23 mouse cellular contexts compared by ENCODE assay signal in genomic region chr4:139234261-139234660, GRCm38 (mm10). TPM values are rescaled to one million over a fixed set of nuclear protein-coding genes. Genes with fewer than 3 reads are reported as not detected.
DNase-seq lines count a peak whose midpoint lies in the region; ATAC-seq and TF ChIP-seq lines count a peak whose summit lies in the region.
"Had no signal": no experiment of that assay in that cellular context is flagged by ENCODE, and none has a peak within 500 bp of the region (broad histone marks: within the 10 kb centered on the region; RNA-seq: fewer than 3 reads in every experiment).

No protein-coding gene starts in this region.

- H3K9ac ChIP-seq in heart, embryonic 12.5 days: no peak overlapping the region
- H3K9ac ChIP-seq in heart, embryonic 11.5 days (ENCODE audit: low read depth, low read length): no peak overlapping the region
- H3K9ac ChIP-seq in intestine, embryonic 16.5 days (ENCODE audit: low read depth, low read length): no peak overlapping the region
- no peak overlapping the region for H3K9ac ChIP-seq in intestine, postnatal 0 days (ENCODE audit: low read depth, low read length)
- H3K9ac ChIP-seq in liver, postnatal 0 days (replicated peaks): no peak overlapping the region
- H3K9ac ChIP-seq in liver, embryonic 11.5 days (ENCODE audit: low read depth, low read length): no peak overlapping the region
- H3K9ac ChIP-seq: forebrain, embryonic 13.5 days; hindbrain, embryonic 12.5 days; hindbrain, embryonic 15.5 days had no signal

- H3K36me3 ChIP-seq in heart, embryonic 12.5 days: peaks cover 9% of the 10 kb centered on the region
- H3K36me3 ChIP-seq in heart, embryonic 11.5 days (ENCODE audit: control insufficient read depth, insufficient read depth, low read length): no peaks in the 10 kb centered on the region; the same call in 1 of the 2 replicates
- no peaks in the 10 kb centered on the region for H3K36me3 ChIP-seq in intestine, embryonic 16.5 days (ENCODE audit: control insufficient read depth, insufficient read depth, low read length)
- H3K36me3 ChIP-seq in intestine, postnatal 0 days (ENCODE audit: control insufficient read depth, insufficient read depth): peaks cover 14% of the 10 kb centered on the region; the same call in 1 of the 2 replicates
- peaks cover 14% of the 10 kb centered on the region for H3K36me3 ChIP-seq in liver, postnatal 0 days (replicated peaks; ENCODE audit: insufficient read depth, low read length)
- H3K36me3 ChIP-seq in liver, embryonic 11.5 days (ENCODE audit: control insufficient read depth, insufficient read depth, low read length): peaks cover 10% of the 10 kb centered on the region; the same call in 1 of the 2 replicates
- H3K36me3 ChIP-seq in macrophage (ENCODE audit: inconsistent target): peaks cover 19% of the 10 kb centered on the region; the same call in 1 of the 2 replicates
- H3K36me3 ChIP-seq: hindbrain, embryonic 15.5 days had no signal

- H3K4me2 ChIP-seq in heart, embryonic 12.5 days: no peak overlapping the region
- no peak overlapping the region for H3K4me2 ChIP-seq in heart, embryonic 11.5 days
- H3K4me2 ChIP-seq in intestine, embryonic 16.5 days (ENCODE audit: low read depth, low read length): no peak overlapping the region
- H3K4me2 ChIP-seq in intestine, postnatal 0 days (replicated peaks; ENCODE audit: low read depth): no peak overlapping the region
- H3K4me2 ChIP-seq in liver, postnatal 0 days (ENCODE audit: low read depth, low read length): no peak overlapping the region
- H3K4me2 ChIP-seq in liver, embryonic 11.5 days: no peak overlapping the region
- H3K4me2 ChIP-seq: forebrain, embryonic 13.5 days; hindbrain, embryonic 12.5 days; hindbrain, embryonic 15.5 days had no signal

- H3K9me3 ChIP-seq in heart, embryonic 12.5 days (replicated peaks): no peaks in the 10 kb centered on the region
- H3K9me3 ChIP-seq in heart, embryonic 11.5 days (replicated peaks; ENCODE audit: control insufficient read depth, low read length): no peaks in the 10 kb centered on the region
- no peaks in the 10 kb centered on the region for H3K9me3 ChIP-seq in intestine, embryonic 16.5 days (ENCODE audit: control insufficient read depth, low read length)
- H3K9me3 ChIP-seq in intestine, postnatal 0 days (ENCODE audit: control insufficient read depth): no peaks in the 10 kb centered on the region
- no peaks in the 10 kb centered on the region for H3K9me3 ChIP-seq in liver, postnatal 0 days (ENCODE audit: low read length)
- H3K9me3 ChIP-seq in liver, embryonic 11.5 days (ENCODE audit: control insufficient read depth, low read length): no peaks in the 10 kb centered on the region
- H3K9me3 ChIP-seq: forebrain, embryonic 10.5 days; forebrain, embryonic 13.5 days; hindbrain, embryonic 12.5 days; hindbrain, embryonic 15.5 days had no signal

- H3K27ac ChIP-seq in heart, embryonic 12.5 days (ENCODE audit: poor library complexity, severe bottlenecking): peak overlapping the region; percentile 61
- no peak overlapping the region for H3K27ac ChIP-seq in heart, embryonic 11.5 days (ENCODE audit: low read depth, low read length)
- 0 out of 2 replicates have a peak overlapping the region, but pooled peaks have one; percentile 3 for H3K27ac ChIP-seq in intestine, embryonic 16.5 days (ENCODE audit: low read length)
- H3K27ac ChIP-seq in intestine, postnatal 0 days (ENCODE audit: low read depth, low read length): no peak overlapping the region; the same call in 1 of the 2 replicates
- H3K27ac ChIP-seq in liver, postnatal 0 days (ENCODE audit: low read depth): peak overlapping the region; percentile 34
- H3K27ac ChIP-seq in liver, embryonic 11.5 days (ENCODE audit: low read depth, low read length): no peak overlapping the region
- H3K27ac ChIP-seq in macrophage: peak overlapping the region; percentile 81; the same call in 1 of the 2 replicates
- H3K27ac ChIP-seq: forebrain, embryonic 10.5 days; forebrain, embryonic 13.5 days; hindbrain, embryonic 12.5 days; hindbrain, embryonic 15.5 days had no signal

- H3K4me1 ChIP-seq in heart, embryonic 12.5 days (replicated peaks): peaks cover 88% of the 10 kb centered on the region
- peaks cover 57% of the 10 kb centered on the region for H3K4me1 ChIP-seq in heart, embryonic 11.5 days (ENCODE audit: control insufficient read depth, insufficient read depth, low read length)
- peaks cover 46% of the 10 kb centered on the region for H3K4me1 ChIP-seq in intestine, embryonic 16.5 days (ENCODE audit: control insufficient read depth, insufficient read depth, low read length)
- H3K4me1 ChIP-seq in intestine, postnatal 0 days (replicated peaks; ENCODE audit: control insufficient read depth, insufficient read depth, low read length): peaks cover 5% of the 10 kb centered on the region; the same call in 1 of the 2 replicates
- H3K4me1 ChIP-seq in liver, postnatal 0 days (ENCODE audit: insufficient read depth): peaks cover 16% of the 10 kb centered on the region
- H3K4me1 ChIP-seq in liver, embryonic 11.5 days (replicated peaks; ENCODE audit: control insufficient read depth, insufficient read depth, low read length): peaks cover 27% of the 10 kb centered on the region

- peaks cover 100% of the 10 kb centered on the region for H3K79me2 ChIP-seq in macrophage (ENCODE audit: inconsistent target)

- no peak overlapping the region for H3K4me3 ChIP-seq in heart, embryonic 12.5 days
- no peak overlapping the region for H3K4me3 ChIP-seq in heart, embryonic 11.5 days (ENCODE audit: low read depth, low read length)
- no peak overlapping the region for H3K4me3 ChIP-seq in intestine, embryonic 16.5 days (ENCODE audit: low read length)
- no peak overlapping the region for H3K4me3 ChIP-seq in intestine, postnatal 0 days (ENCODE audit: low read depth, low read length)
- no peak overlapping the region for H3K4me3 ChIP-seq in liver, postnatal 0 days (ENCODE audit: low read depth, low read length)
- H3K4me3 ChIP-seq in liver, embryonic 11.5 days (ENCODE audit: low read depth, low read length): no peak overlapping the region
- no peak overlapping the region for H3K4me3 ChIP-seq in macrophage (ENCODE audit: inconsistent target)
- H3K4me3 ChIP-seq: forebrain, embryonic 10.5 days; forebrain, embryonic 13.5 days; heart, adult 2 months; hindbrain, embryonic 12.5 days; hindbrain, embryonic 15.5 days had no signal

- no peaks in the 10 kb centered on the region for H3K27me3 ChIP-seq in heart, embryonic 12.5 days (replicated peaks)
- H3K27me3 ChIP-seq in heart, embryonic 11.5 days (ENCODE audit: control insufficient read depth, insufficient read depth, low read length): no peaks in the 10 kb centered on the region
- H3K27me3 ChIP-seq in intestine, embryonic 16.5 days (replicated peaks; ENCODE audit: control insufficient read depth, insufficient read depth, low read length): no peaks in the 10 kb centered on the region
- H3K27me3 ChIP-seq in intestine, postnatal 0 days (replicated peaks; ENCODE audit: control insufficient read depth, insufficient read depth, low read length): no peaks in the 10 kb centered on the region
- no peaks in the 10 kb centered on the region for H3K27me3 ChIP-seq in liver, postnatal 0 days (ENCODE audit: insufficient read depth, low read length)
- no peaks in the 10 kb centered on the region for H3K27me3 ChIP-seq in liver, embryonic 11.5 days (replicated peaks; ENCODE audit: control insufficient read depth, insufficient read depth, low read length)
- H3K27me3 ChIP-seq: forebrain, embryonic 13.5 days; hindbrain, embryonic 12.5 days; hindbrain, embryonic 15.5 days; Patski had no signal

- WGBS in heart, embryonic 12.5 days: 90% methylated on average over 4 of the region's 4 CpGs
- WGBS in heart, embryonic 11.5 days (ENCODE audit: insufficient replicate concordance): 89% methylated on average over 4 of the region's 4 CpGs
- 84% methylated on average over 4 of the region's 4 CpGs for WGBS in intestine, embryonic 16.5 days
- 84% methylated on average over 4 of the region's 4 CpGs for WGBS in intestine, postnatal 0 days
- 86% methylated on average over 4 of the region's 4 CpGs for WGBS in liver, postnatal 0 days (ENCODE audit: insufficient replicate concordance)
- 88% methylated on average over 4 of the region's 4 CpGs for WGBS in liver, embryonic 11.5 days
- 96% methylated on average over 4 of the region's 4 CpGs for WGBS in macrophage (ENCODE audit: missing documents)

- no peak for DNase-seq in liver, postnatal 0 days
- DNase-seq in liver, embryonic 11.5 days (ENCODE audit: low spot score): no peak
- DNase-seq in kidney, adult 18-20 months: no peak
- DNase-seq: adrenal gland, postnatal 10 days; adrenal gland, postnatal 36 days; cerebellum, adult 18-20 months; cerebellum, adult 9-10 months; cerebellum, postnatal 14 days; gastrocnemius, postnatal 14 days; heart, adult 2 months; heart, postnatal 14 days had no signal

- no peak for TF ChIP-seq CTCF in intestine, postnatal 0 days (IDR thresholded peaks at IDR 0.05; ENCODE audit: low read depth)
- no peak for TF ChIP-seq CTCF in liver, postnatal 0 days (IDR thresholded peaks at IDR 0.05; ENCODE audit: low read depth)

- no peak for TF ChIP-seq EP300 in liver, postnatal 0 days (IDR thresholded peaks at IDR 0.05; ENCODE audit: low read depth)

- ATAC-seq in heart, embryonic 12.5 days (ENCODE audit: insufficient number of reproducible peaks, low FRiP score): no peak
- no peak for ATAC-seq in heart, embryonic 11.5 days (replicated peaks; ENCODE audit: insufficient number of reproducible peaks, low FRiP score, low TSS enrichment)
- no peak for ATAC-seq in intestine, embryonic 16.5 days
- ATAC-seq in intestine, postnatal 0 days: no peak
- ATAC-seq in liver, postnatal 0 days: no peak
- no peak for ATAC-seq in liver, embryonic 11.5 days (replicated peaks; ENCODE audit: low FRiP score)
- ATAC-seq: CD4-positive, CD25-positive, alpha-beta regulatory T cell, adult 4 months; forebrain, embryonic 13.5 days; forebrain, embryonic 16.5 days; Patski had no signal

RNA-seq across cellular contexts. Expression of gene Capzb, which starts 41.6 kb away (rescaled TPM):
- polyA plus RNA-seq in heart, embryonic 12.5 days (2016; fragmentation: Nextera tagmentation; extraction: Ambion mirVana): 395 and 402 TPM in 2 replicates
- 316 and 319 TPM in 2 replicates for polyA plus RNA-seq in heart, embryonic 11.5 days (2014; fragmentation: Nextera tagmentation; extraction: Ambion mirVana)
- 440 and 454 TPM in 2 replicates for polyA plus RNA-seq in intestine, embryonic 16.5 days (2015; fragmentation: Nextera tagmentation; extraction: Ambion mirVana)
- polyA plus RNA-seq in intestine, postnatal 0 days (2015; fragmentation: Nextera tagmentation; extraction: Ambion mirVana): 299 and 306 TPM in 2 replicates
- 136 and 143 TPM in 2 replicates for polyA plus RNA-seq in liver, postnatal 0 days (2015; fragmentation: Nextera tagmentation; extraction: Ambion mirVana)
- polyA plus RNA-seq in liver, embryonic 11.5 days (2014; fragmentation: Nextera tagmentation; extraction: Ambion mirVana): 250 and 257 TPM in 2 replicates
- total RNA-seq in macrophage (2018; cell fraction: chromatin; rRNA removed): 100 to 1,000 TPM; 159 to 332 (median 238) TPM
- total RNA-seq in macrophage (2018; cell fraction: cytosol; rRNA removed): 100 to 1,000 TPM; 379 to 591 (median 456) TPM
- total RNA-seq in macrophage (2018; cell fraction: nucleus; rRNA removed): 100 to 1,000 TPM; 176 to 252 (median 211) TPM
- 485 to 769 TPM (median 513 TPM) in 3 replicates for polyA plus RNA-seq in macrophage (2018)

Comparison
In these comparisons a context has a peak if more than half of its experiments do, and no peak if none do; other contexts are left out.
1. H3K27ac ChIP-seq: peak in heart, embryonic 12.5 days (single experiment), intestine, embryonic 16.5 days (single experiment), liver, postnatal 0 days (single experiment) and macrophage (single experiment); none in heart, embryonic 11.5 days (single experiment), intestine, postnatal 0 days (single experiment) and liver, embryonic 11.5 days (single experiment).